Mouse (Mus musculus) neural tube, embryonic 15.5 days (tissue): ENCODE results near the gene Mysm1. TPM values are rescaled to one million over a fixed set of nuclear protein-coding genes. Genes with fewer than 3 reads are reported as not detected.

ENCODE experiments used
- ATAC-seq: fragments of 200-750 bp; cut with Nextera tagmentation; 2 replicates; pipeline ENCODE4 v1.8.0; 2017; ENCODE audit warnings: mild to moderate bottlenecking, moderate TSS enrichment, moderate library complexity; ENCODE audit not compliant: low FRiP score
- H3K27ac ChIP-seq: fragments of 300-500 bp; sonication (generic); replicated peaks from 2 replicates; pipeline ENCODE4 v1.5.1; 2015; ENCODE audit warnings: mild to moderate bottlenecking, inconsistent platforms
- H3K27me3 ChIP-seq: fragments of 300-500 bp; sonication (generic); replicated peaks from 2 replicates; pipeline ENCODE4 v1.6.1; 2015; ENCODE audit warnings: inconsistent platforms
- H3K36me3 ChIP-seq: fragments of 300-500 bp; sonication (generic); 2 replicates; pipeline ENCODE4 v1.6.1; 2015; ENCODE audit warnings: inconsistent platforms
- H3K4me1 ChIP-seq: fragments of 300-500 bp; sonication (generic); 2 replicates; pipeline ENCODE4 v1.6.1; 2015; ENCODE audit warnings: inconsistent platforms
- H3K4me2 ChIP-seq: fragments of 300-500 bp; sonication (generic); 2 replicates; pipeline ENCODE4 v1.6.1; 2015; ENCODE audit warnings: inconsistent platforms, mild to moderate bottlenecking, moderate library complexity
- H3K4me3 ChIP-seq: fragments of 300-500 bp; sonication (generic); replicated peaks from 2 replicates; pipeline ENCODE4 v1.5.1; 2015; ENCODE audit warnings: mild to moderate bottlenecking, inconsistent platforms
- H3K9ac ChIP-seq: fragments of 300-500 bp; sonication (generic); replicated peaks from 2 replicates; pipeline ENCODE4 v1.6.1; 2015; ENCODE audit warnings: mild to moderate bottlenecking, inconsistent platforms
- H3K9me3 ChIP-seq: fragments of 300-500 bp; sonication (generic); replicated peaks from 2 replicates; pipeline ENCODE4 v1.6.1; 2016; ENCODE audit warnings: inconsistent platforms
- WGBS: fragments of 180-500 bp; shearing (Covaris S2); methylation state at CpG from one replicate; pipeline ENCODE4 v1.1.7; 2015; ENCODE audit warnings: mixed read lengths; 5-methylcytosine and 5-hydroxymethylcytosine counted together
- polyA plus RNA-seq: library from polyadenylated mRNA; unstranded; fragments of >200 nt; fragmentation: Nextera tagmentation; extraction: Ambion mirVana; gene quantifications from 2 replicates; pipeline ENCODE4 v1.2.1, GENCODE M21; 2015

The Mysm1 gene
- polyA plus RNA-seq, 1 experiment from 2014 or later: 24.4 TPM

- WGBS: 78% methylated on average over 3 of the region's 3 CpGs
- Histone ChIP-seq H3K27ac (no peak overlapping the region), H3K9ac (no peak overlapping the region), H3K27me3 (no peaks in the 10 kb centered on the region), H3K36me3 (no peaks in the 10 kb centered on the region), H3K4me2 (no peak overlapping the region), H3K4me3 (no peak overlapping the region), H3K9me3 (no peaks in the 10 kb centered on the region), H3K4me1 (no peaks in the 10 kb centered on the region)
- no peak for ATAC-seq
These were observed 77.1 kb downstream of the Mysm1 start for GRCm38 (mm10) chr4:94901780-94902179.

- 36% methylated on average over 2 of the region's 2 CpGs for WGBS
- Histone ChIP-seq H3K4me2 (no peak overlapping the region), H3K4me3 (no peak overlapping the region), H3K27ac (no peak overlapping the region), H3K9me3 (no peaks in the 10 kb centered on the region), H3K36me3 (no peaks in the 10 kb centered on the region), H3K27me3 (no peaks in the 10 kb centered on the region), H3K9ac (no peak overlapping the region), H3K4me1 (no peaks in the 10 kb centered on the region)
- ATAC-seq: no peak
These were observed 78.2 kb downstream of the Mysm1 start for GRCm38 (mm10) chr4:94900744-94901143.

Other genes starting within 250 kb of the Mysm1 start
- 7.6 and 9.6 TPM in 2 replicates for gene Tek, start 239.8 kb downstream of the Mysm1 start, polyA plus RNA-seq
- gene Eqtn, start 50.3 kb downstream of the Mysm1 start, polyA plus RNA-seq: 0.37 TPM in 1 of 2 replicates, not detected in the other
- gene Jun, start 73.1 kb upstream of the Mysm1 start, polyA plus RNA-seq: 73.8 and 75.5 TPM in 2 replicates